Mouse (Mus musculus): ENCODE results near the gene Eps15l1. TPM values are rescaled to one million over a fixed set of nuclear protein-coding genes. Genes with fewer than 3 reads are reported as not detected.

Eps15l1 gene
- polyA plus RNA-seq, 1 experiment from 2014 or later, result 74.5 TPM

DNA sequence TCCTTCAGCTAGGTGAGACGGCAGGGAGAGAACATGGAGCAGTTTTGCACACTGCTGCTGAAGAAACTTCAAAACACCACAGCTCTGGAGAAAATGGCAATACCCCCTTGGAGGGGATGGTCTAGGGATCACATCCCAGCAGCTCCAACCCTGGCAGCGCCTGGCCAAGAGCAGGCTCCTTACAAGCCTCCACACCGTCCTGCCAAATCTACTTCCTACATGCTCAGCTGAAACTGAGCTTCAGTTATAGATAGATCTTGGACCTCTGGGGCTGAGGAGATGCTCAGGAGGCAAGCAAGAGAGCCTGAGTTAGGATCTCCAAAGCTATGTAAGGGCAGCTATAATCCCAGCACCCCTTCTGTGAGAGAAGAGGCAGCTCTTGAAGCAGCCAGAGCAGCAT lies 18.3 kb downstream of the Eps15l1 start:
- 93% methylated on average over 3 of the region's 3 CpGs for WGBS
- Histone ChIP-seq H3K4me3 (no peak overlapping the region), H3K4me2 (replicated peaks) (no peak overlapping the region), H3K36me3 (peaks cover 17% of the 10 kb centered on the region), H3K4me1 (peaks cover 10% of the 10 kb centered on the region; the same call in 1 of the 2 replicates), H3K27ac (no peak overlapping the region), H3K9ac (no peak overlapping the region), H3K9me3 (replicated peaks) (no peaks in the 10 kb centered on the region), H3K27me3 (no peaks in the 10 kb centered on the region)
- ATAC-seq (ENCODE audit: low FRiP score), result no peak

DNA sequence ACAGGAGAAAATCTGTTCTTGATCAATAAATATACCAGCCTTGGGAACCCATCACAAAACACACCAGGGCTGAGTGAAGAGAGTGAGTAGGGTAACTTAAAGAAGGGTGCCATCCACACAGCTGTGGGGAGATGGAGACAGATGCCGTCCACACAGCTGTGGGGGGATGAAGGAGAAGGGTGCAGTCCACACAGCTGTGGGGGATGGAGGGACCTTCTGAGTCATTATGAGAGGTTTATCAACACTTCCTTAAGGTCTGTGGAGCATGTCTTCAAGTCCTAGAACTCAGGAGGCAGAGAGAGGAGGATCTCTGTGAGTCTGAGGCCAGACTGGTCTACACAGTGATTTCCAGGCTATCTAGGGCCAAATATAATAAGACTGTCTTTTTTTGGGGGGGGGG lies 19.9 kb downstream of the Eps15l1 start:
- Histone ChIP-seq H3K36me3 (peaks cover 32% of the 10 kb centered on the region), H3K4me1 (peaks cover 10% of the 10 kb centered on the region; the same call in 1 of the 2 replicates), H3K27ac (no peak overlapping the region), H3K27me3 (no peaks in the 10 kb centered on the region), H3K4me2 (replicated peaks) (no peak overlapping the region), H3K4me3 (no peak overlapping the region), H3K9me3 (replicated peaks) (no peaks in the 10 kb centered on the region), H3K9ac (no peak overlapping the region)
- 88% methylated on average over 1 of the region's 1 CpGs for WGBS
- no peak for ATAC-seq (ENCODE audit: low FRiP score)

DNA sequence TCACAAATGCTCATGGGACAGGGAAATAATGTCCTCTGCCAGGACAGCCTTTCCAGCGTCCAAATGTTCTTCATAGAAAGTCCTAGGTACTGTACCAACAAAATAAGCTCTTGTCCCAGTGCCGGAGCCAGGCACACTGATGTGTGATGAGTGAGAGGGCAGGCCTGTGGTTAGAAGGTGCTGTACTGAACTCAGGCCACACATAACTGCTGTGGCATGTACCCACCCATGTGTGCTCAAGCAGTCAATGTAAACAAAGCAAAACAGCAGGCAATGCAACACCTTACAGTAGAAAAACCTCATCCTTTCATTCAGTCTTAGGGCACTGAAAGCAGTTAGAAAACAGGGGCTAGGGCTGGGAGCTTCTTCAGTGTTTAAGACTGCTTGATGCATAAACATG lies 35.5 kb downstream of the Eps15l1 start:
- 94% methylated on average over 2 of the region's 2 CpGs for WGBS

DNA sequence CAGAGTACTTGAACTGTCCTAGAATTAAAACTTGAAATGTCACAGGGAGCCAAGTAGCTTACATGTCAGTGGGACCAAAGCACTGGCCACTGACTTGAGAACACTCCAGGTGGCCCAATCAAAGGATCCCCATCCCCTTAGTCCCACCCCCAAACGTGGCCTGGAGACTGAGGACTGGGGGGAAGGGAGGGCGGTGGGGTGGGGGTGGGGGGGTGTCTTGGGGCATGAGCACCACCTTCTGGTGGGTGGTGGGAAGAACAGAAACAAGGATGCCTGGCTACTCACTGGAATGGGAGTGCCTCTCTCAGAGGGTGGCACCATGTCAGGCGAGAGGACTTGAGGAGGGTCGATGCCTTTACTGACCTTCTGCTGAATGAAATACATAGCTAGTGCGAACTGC lies 38.9 kb downstream of the Eps15l1 start:
- Histone ChIP-seq H3K9ac (no peak overlapping the region), H3K27me3 (no peaks in the 10 kb centered on the region), H3K9me3 (replicated peaks) (no peaks in the 10 kb centered on the region), H3K4me3 (no peak overlapping the region), H3K36me3 (peaks cover 99% of the 10 kb centered on the region), H3K27ac (no peak overlapping the region), H3K4me1 (no peaks in the 10 kb centered on the region), H3K4me2 (replicated peaks) (no peak overlapping the region)
- 0 out of 2 replicates have a peak, but pooled peaks have one; percentile 18 for ATAC-seq (ENCODE audit: low FRiP score)
- WGBS, result 53% methylated on average over 5 of the region's 5 CpGs

More for the DNA sequence above, 35.5 kb downstream of the Eps15l1 start:
- H3K36me3 ChIP-seq, result peaks cover 99% of the 10 kb centered on the region
- ATAC-seq (ENCODE audit: low FRiP score), result no peak
- H3K4me3 ChIP-seq, result no peak overlapping the region
- no peak overlapping the region for H3K27ac ChIP-seq
- no peak overlapping the region for H3K9ac ChIP-seq
- H3K4me2 ChIP-seq (replicated peaks), result no peak overlapping the region
- no peaks in the 10 kb centered on the region for H3K4me1 ChIP-seq
- no peaks in the 10 kb centered on the region for H3K27me3 ChIP-seq
- no peaks in the 10 kb centered on the region for H3K9me3 ChIP-seq (replicated peaks)

DNA sequence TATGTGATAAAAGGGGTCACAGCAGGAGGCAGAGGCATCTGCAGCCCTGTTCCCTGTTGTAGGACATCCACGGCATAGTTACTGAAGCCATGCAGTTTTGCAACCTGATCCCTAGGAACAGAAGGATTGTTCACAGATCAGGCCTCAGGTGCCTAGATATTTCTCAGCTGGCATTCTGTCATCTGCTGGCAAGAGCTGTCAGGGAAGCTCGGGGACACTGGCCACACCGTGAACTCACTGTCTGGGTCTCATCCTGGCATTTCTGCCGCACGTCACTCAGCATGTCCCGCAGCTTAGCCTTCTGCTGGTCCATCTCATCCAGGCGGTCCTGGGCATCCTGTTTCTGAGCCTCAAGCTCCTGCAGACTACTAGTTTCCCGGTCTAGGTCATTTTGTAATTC lies 40.6 kb downstream of the Eps15l1 start:
- no peaks in the 10 kb centered on the region for H3K4me1 ChIP-seq
- H3K36me3 ChIP-seq, result peaks cover 99% of the 10 kb centered on the region
- H3K9ac ChIP-seq, result no peak overlapping the region
- H3K27me3 ChIP-seq, result no peaks in the 10 kb centered on the region
- H3K9me3 ChIP-seq (replicated peaks), result no peaks in the 10 kb centered on the region
- ATAC-seq (ENCODE audit: low FRiP score), result no peak
- H3K4me3 ChIP-seq, result no peak overlapping the region
- no peak overlapping the region for H3K27ac ChIP-seq
- WGBS, result 88% methylated on average over 8 of the region's 8 CpGs
- H3K4me2 ChIP-seq (replicated peaks), result no peak overlapping the region

DNA sequence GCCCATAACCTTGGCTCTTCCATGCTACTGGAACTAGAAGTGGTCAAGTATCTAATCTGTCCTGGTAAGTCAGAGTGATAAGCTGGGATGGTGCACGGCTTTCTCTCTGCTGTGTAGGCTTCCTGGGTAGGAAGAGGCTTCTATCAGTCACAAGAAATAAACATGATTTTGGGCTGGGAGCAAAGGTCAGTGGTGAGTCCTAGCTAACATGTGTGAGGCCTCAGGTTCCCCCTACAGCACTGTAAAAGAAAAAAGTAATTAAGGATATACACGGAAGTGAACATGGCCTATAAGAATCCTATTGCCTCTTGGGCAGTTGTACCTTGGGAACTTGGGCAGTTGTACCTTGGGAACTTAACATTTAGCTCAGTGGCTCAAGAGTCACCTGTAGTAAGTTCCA lies 44.4 kb downstream of the Eps15l1 start:
- WGBS, result 95% methylated on average over 2 of the region's 2 CpGs
- H3K27ac ChIP-seq, result no peak overlapping the region
- no peak overlapping the region for H3K4me3 ChIP-seq
- no peak overlapping the region for H3K9ac ChIP-seq
- H3K27me3 ChIP-seq, result no peaks in the 10 kb centered on the region
- H3K4me1 ChIP-seq, result no peaks in the 10 kb centered on the region
- peaks cover 97% of the 10 kb centered on the region for H3K36me3 ChIP-seq
- no peaks in the 10 kb centered on the region for H3K9me3 ChIP-seq (replicated peaks)
- no peak for ATAC-seq (ENCODE audit: low FRiP score)
- no peak overlapping the region for H3K4me2 ChIP-seq (replicated peaks)

DNA sequence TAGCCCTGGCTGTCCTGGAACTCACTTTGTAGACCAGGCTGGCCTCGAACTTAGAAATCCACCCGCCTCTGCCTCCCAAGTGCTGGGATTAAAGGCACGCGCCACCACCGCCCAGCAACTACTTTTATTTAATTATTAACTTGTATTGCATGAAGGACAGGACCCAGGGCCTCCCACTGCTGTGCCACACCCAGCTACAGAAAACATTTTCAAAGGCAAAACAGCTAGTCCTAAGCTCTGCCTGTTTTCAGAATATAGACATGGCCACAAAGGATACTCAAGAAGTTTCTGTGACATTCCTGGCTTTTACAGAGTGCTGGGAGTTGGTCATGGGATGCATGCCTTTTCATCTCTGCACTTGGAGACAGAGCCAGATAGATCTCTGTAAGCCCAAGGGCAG lies 45.0 kb downstream of the Eps15l1 start:
- Histone ChIP-seq H3K4me1 (no peaks in the 10 kb centered on the region), H3K4me2 (replicated peaks) (no peak overlapping the region), H3K9me3 (replicated peaks) (no peaks in the 10 kb centered on the region), H3K36me3 (peaks cover 97% of the 10 kb centered on the region), H3K27me3 (no peaks in the 10 kb centered on the region), H3K4me3 (no peak overlapping the region), H3K9ac (no peak overlapping the region), H3K27ac (no peak overlapping the region)
- WGBS, result 94% methylated on average over 5 of the region's 5 CpGs
- ATAC-seq (ENCODE audit: low FRiP score), result no peak

DNA sequence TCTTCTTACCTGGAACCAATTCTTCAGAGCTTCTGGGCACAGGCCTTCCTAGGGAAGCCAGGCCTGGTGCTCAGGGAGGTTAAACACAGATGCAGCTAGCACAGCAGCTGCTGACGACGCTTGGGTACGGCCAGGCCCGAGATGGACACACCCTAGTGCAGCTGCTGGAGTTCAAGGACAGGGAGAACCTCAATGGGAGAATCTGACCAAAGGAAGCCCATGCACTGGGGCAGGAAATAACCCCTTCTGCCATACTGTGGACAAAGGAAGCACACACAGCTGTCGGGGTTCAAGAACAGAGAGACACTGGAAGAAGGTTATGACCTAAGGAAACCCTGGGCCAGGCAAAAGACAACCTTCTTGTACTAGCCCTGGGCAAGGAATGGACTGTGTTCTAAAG lies 46.1 kb downstream of the Eps15l1 start:
- no peaks in the 10 kb centered on the region for H3K9me3 ChIP-seq (replicated peaks)

DNA sequence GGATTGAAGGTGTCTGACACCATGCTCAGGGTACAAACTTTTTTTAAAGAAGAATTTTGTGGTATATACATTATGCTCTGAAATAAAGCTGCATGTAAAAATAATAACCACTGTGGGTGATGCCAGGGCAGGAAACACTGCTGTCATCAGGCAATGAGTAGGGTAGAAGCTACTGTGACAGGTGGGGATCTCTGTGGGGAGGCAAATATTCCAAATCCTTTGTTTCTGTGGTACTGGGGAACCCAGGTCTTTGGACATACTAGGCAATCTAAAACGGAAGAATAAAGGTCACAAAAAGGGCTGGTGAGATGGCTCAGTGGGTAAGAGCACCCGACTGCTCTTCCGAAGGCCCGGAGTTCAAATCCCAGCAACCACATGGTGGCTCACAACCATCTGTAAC lies 48.9 kb downstream of the Eps15l1 start:
- peaks cover 97% of the 10 kb centered on the region for H3K36me3 ChIP-seq
- ATAC-seq (ENCODE audit: low FRiP score), result no peak

More for the DNA sequence above, 46.1 kb downstream of the Eps15l1 start:
- Histone ChIP-seq H3K9ac (no peak overlapping the region), H3K27ac (no peak overlapping the region), H3K27me3 (no peaks in the 10 kb centered on the region), H3K36me3 (peaks cover 96% of the 10 kb centered on the region), H3K4me2 (replicated peaks) (no peak overlapping the region), H3K4me1 (no peaks in the 10 kb centered on the region), H3K4me3 (no peak overlapping the region)
- no peak for ATAC-seq (ENCODE audit: low FRiP score)
- WGBS, result 86% methylated on average over 5 of the region's 5 CpGs

DNA sequence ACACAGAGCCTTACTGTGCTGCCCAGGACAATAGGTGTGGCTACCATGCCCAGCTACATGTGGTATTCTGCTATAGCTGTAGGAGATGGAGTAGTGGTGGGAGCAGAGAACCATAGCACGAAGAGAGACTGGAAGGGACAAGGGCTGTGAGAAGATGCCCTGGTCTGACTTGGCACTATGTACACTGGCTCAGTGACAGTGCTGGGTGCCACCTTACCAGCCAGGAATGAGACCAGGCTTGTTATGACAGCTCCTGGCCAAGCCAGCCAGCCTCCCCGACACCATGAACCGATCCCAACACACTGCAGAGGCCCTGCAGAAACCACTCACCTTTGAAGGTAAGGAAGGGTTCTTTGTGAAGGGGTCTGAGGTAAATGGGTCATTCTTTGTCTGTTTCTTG lies 49.9 kb downstream of the Eps15l1 start:
- Histone ChIP-seq H3K27me3 (no peaks in the 10 kb centered on the region), H3K36me3 (peaks cover 97% of the 10 kb centered on the region), H3K4me3 (no peak overlapping the region), H3K4me1 (no peaks in the 10 kb centered on the region), H3K9me3 (replicated peaks) (no peaks in the 10 kb centered on the region), H3K4me2 (replicated peaks) (no peak overlapping the region), H3K9ac (no peak overlapping the region), H3K27ac (no peak overlapping the region)
- 95% methylated on average over 3 of the region's 3 CpGs for WGBS
- no peak for ATAC-seq (ENCODE audit: low FRiP score)

More for the DNA sequence above, 48.9 kb downstream of the Eps15l1 start:
- no peaks in the 10 kb centered on the region for H3K27me3 ChIP-seq
- 94% methylated on average over 4 of the region's 4 CpGs for WGBS
- H3K9ac ChIP-seq, result no peak overlapping the region
- no peak overlapping the region for H3K27ac ChIP-seq
- no peak overlapping the region for H3K4me3 ChIP-seq
- H3K4me1 ChIP-seq, result no peaks in the 10 kb centered on the region
- no peak overlapping the region for H3K4me2 ChIP-seq (replicated peaks)
- H3K9me3 ChIP-seq (replicated peaks), result no peaks in the 10 kb centered on the region

DNA sequence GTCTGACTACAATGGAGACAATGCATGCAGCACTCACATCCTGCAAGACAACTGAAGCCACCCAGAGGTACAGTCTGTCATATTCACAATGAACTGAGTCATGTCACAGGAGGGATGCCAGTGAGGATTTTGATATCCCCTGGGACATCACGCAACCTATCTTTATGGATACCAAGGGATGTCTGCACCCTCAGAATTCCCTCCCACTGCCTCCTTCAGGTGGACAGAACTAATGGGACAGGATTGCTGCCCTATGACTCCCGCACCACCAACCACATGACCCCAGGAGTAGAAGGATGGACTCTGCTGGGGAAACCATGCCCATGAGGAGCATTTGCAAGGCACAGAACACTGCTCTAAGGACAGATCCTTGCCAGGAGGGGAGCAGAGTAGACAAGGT lies 54.8 kb downstream of the Eps15l1 start:
- no peak overlapping the region for H3K4me3 ChIP-seq
- no peaks in the 10 kb centered on the region for H3K27me3 ChIP-seq
- H3K36me3 ChIP-seq, result peaks cover 99% of the 10 kb centered on the region
- no peaks in the 10 kb centered on the region for H3K4me1 ChIP-seq
- H3K4me2 ChIP-seq (replicated peaks), result no peak overlapping the region
- H3K9me3 ChIP-seq (replicated peaks), result no peaks in the 10 kb centered on the region
- ATAC-seq (ENCODE audit: low FRiP score), result no peak
- no peak overlapping the region for H3K9ac ChIP-seq
- H3K27ac ChIP-seq, result no peak overlapping the region
- WGBS, result 96% methylated on average over 2 of the region's 2 CpGs

DNA sequence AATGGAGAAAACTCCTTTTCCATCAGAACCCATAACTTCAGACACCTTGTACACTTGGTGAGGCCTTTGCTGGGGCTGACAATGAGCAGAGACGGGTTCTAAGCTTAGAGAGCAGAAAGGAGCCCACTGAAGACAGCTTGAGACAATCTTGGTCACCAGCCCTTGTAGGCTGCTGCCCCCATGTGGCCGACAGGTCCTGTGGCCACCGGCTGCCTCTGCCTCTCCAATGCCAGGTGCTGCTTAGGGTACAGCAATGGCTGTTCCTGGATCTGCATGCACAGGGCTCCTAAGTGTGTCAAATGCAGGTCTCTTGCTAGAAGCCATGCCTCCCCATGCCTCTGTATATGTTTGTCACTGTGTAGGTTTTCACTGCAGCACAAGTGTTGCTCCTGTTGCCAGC lies 55.4 kb downstream of the Eps15l1 start:
- H3K9ac ChIP-seq, result no peak overlapping the region
- WGBS, result 29% methylated on average over 3 of the region's 3 CpGs
- no peaks in the 10 kb centered on the region for H3K4me1 ChIP-seq
- H3K9me3 ChIP-seq (replicated peaks), result no peaks in the 10 kb centered on the region
- H3K27me3 ChIP-seq, result no peaks in the 10 kb centered on the region
- no peak overlapping the region for H3K4me2 ChIP-seq (replicated peaks)
- ATAC-seq (ENCODE audit: low FRiP score), result peak; percentile 31; the same call in 1 of the 2 replicates
- H3K36me3 ChIP-seq, result peaks cover 100% of the 10 kb centered on the region
- H3K27ac ChIP-seq, result no peak overlapping the region
- no peak overlapping the region for H3K4me3 ChIP-seq

DNA sequence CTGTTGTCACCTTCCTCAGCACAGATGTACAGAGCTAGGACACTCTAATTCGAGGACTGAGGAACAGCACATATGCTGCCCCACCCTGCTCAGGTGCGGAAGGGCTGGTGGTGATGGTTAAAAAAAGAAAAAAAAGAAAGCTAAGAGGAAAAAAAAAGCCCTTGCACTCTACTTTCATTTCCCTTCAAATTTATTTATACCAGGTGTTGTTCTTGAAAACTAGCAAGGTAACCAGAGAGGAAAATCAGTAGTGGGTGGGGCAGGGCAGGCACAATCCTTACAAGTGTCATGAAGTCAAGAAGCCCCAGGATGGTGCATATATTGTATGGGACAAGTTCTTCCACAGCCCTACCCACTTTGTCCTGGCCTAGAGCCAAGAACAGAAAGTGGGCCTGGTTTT lies 56.2 kb downstream of the Eps15l1 start:
- Histone ChIP-seq H3K4me2 (replicated peaks) (no peak overlapping the region), H3K4me3 (no peak overlapping the region), H3K9me3 (replicated peaks) (no peaks in the 10 kb centered on the region), H3K27ac (no peak overlapping the region), H3K27me3 (no peaks in the 10 kb centered on the region), H3K36me3 (peaks cover 94% of the 10 kb centered on the region), H3K9ac (no peak overlapping the region), H3K4me1 (no peaks in the 10 kb centered on the region)
- WGBS, result 96% methylated on average over 2 of the region's 2 CpGs
- no peak for ATAC-seq (ENCODE audit: low FRiP score)
